Mouse (Mus musculus) lung, embryonic 15.5 days (tissue): ENCODE measurements around the gene Paqr4. TPM values are rescaled to one million over a fixed set of nuclear protein-coding genes. Genes with fewer than 3 reads are reported as not detected.

Source experiments
- ATAC-seq: fragments of 200-750 bp; cut with Nextera tagmentation; 2 replicates; pipeline ENCODE4 v1.8.0; 2017; ENCODE audit warnings: moderate number of reproducible peaks, borderline replicate concordance; ENCODE audit not compliant: low FRiP score, low TSS enrichment; ENCODE audit errors: extremely low read depth
- H3K27ac ChIP-seq: fragments of 300-500 bp; sonication (generic); 2 replicates; pipeline ENCODE4 v1.5.1; 2015; ENCODE audit warnings: moderate library complexity, mild to moderate bottlenecking, inconsistent platforms
- H3K27me3 ChIP-seq: fragments of 300-500 bp; sonication (generic); 2 replicates; pipeline ENCODE4 v1.6.1; 2015; ENCODE audit warnings: inconsistent platforms
- H3K36me3 ChIP-seq: fragments of 300-500 bp; sonication (generic); 2 replicates; pipeline ENCODE4 v1.6.1; 2015; ENCODE audit warnings: inconsistent platforms
- H3K4me1 ChIP-seq: fragments of 300-500 bp; sonication (generic); 2 replicates; pipeline ENCODE4 v1.6.1; 2015; ENCODE audit warnings: inconsistent platforms
- H3K4me2 ChIP-seq: fragments of 300-500 bp; sonication (generic); 2 replicates; pipeline ENCODE4 v1.6.1; 2015; ENCODE audit warnings: inconsistent platforms, mild to moderate bottlenecking, moderate library complexity
- H3K4me3 ChIP-seq: fragments of 300-500 bp; sonication (generic); 2 replicates; pipeline ENCODE4 v1.5.1; 2015; ENCODE audit warnings: mild to moderate bottlenecking, inconsistent platforms
- H3K9ac ChIP-seq: fragments of 300-500 bp; sonication (generic); 2 replicates; pipeline ENCODE4 v1.6.1; 2015; ENCODE audit warnings: inconsistent platforms
- H3K9me3 ChIP-seq: fragments of 300-500 bp; sonication (generic); 2 replicates; pipeline ENCODE4 v1.6.1; 2016; ENCODE audit warnings: inconsistent platforms
- WGBS: fragments of 180-500 bp; shearing (Covaris S2); methylation state at CpG from one replicate; pipeline ENCODE4 v1.1.7; 2015; 5-methylcytosine and 5-hydroxymethylcytosine counted together
- polyA plus RNA-seq: library from polyadenylated mRNA; unstranded; fragments of >200 nt; fragmentation: Nextera tagmentation; extraction: Ambion mirVana; gene quantifications from 2 replicates; pipeline ENCODE4 v1.2.1, GENCODE M21; 2015

The Paqr4 gene
- polyA plus RNA-seq, 1 experiment from 2014 or later = 46.7 TPM

GRCm38 (mm10) chr17:23748026-23748425, 7.4 kb upstream of the Paqr4 start:
- H3K4me3 ChIP-seq = no peak overlapping the region
- H3K27ac ChIP-seq = no peak overlapping the region
- peaks cover 52% of the 10 kb centered on the region for H3K27me3 ChIP-seq
- 18% methylated on average over 6 of the region's 6 CpGs for WGBS
- no peak overlapping the region for H3K9ac ChIP-seq
- ATAC-seq = no peak
- peaks cover 7% of the 10 kb centered on the region; the same call in 1 of the 2 replicates for H3K36me3 ChIP-seq
- no peaks in the 10 kb centered on the region for H3K9me3 ChIP-seq
- H3K4me2 ChIP-seq = no peak overlapping the region
- H3K4me1 ChIP-seq = peaks cover 23% of the 10 kb centered on the region

DNA sequence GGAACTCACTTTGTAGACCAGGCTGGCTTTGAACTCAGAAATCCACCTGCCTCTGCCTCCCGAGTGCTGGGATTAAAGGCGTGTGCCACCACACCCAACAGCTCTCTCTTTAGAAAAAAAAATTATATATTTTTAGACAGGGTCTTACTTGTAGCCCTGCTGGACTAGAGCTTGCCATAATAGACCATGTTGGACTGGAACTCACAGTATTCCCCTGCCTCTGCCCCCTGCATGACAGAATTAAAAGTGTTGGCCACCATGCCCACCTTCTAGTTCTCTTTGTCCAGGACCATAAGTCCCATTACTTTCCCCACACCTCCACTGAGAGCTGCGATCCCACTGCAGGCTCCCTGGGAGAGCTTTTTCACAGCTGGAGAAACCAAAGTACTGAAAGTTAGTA, 6.8 kb upstream of the Paqr4 start:
- 71% methylated on average over 3 of the region's 3 CpGs for WGBS
- H3K9ac ChIP-seq = no peak overlapping the region
- no peak overlapping the region for H3K4me3 ChIP-seq
- peaks cover 25% of the 10 kb centered on the region for H3K4me1 ChIP-seq
- no peak overlapping the region for H3K27ac ChIP-seq
- H3K36me3 ChIP-seq = peaks cover 1% of the 10 kb centered on the region; the same call in 1 of the 2 replicates
- no peak overlapping the region for H3K4me2 ChIP-seq
- H3K27me3 ChIP-seq = peaks cover 58% of the 10 kb centered on the region
- ATAC-seq = no peak
- H3K9me3 ChIP-seq = no peaks in the 10 kb centered on the region

GRCm38 (mm10) chr17:23746767-23747166, 6.1 kb upstream of the Paqr4 start:
- ATAC-seq = no peak
- Histone ChIP-seq H3K27ac (no peak overlapping the region), H3K36me3 (no peaks in the 10 kb centered on the region), H3K9me3 (no peaks in the 10 kb centered on the region), H3K27me3 (peaks cover 65% of the 10 kb centered on the region), H3K4me3 (no peak overlapping the region), H3K9ac (no peak overlapping the region), H3K4me1 (peaks cover 31% of the 10 kb centered on the region), H3K4me2 (no peak overlapping the region)
- 78% methylated on average over 3 of the region's 3 CpGs for WGBS

DNA sequence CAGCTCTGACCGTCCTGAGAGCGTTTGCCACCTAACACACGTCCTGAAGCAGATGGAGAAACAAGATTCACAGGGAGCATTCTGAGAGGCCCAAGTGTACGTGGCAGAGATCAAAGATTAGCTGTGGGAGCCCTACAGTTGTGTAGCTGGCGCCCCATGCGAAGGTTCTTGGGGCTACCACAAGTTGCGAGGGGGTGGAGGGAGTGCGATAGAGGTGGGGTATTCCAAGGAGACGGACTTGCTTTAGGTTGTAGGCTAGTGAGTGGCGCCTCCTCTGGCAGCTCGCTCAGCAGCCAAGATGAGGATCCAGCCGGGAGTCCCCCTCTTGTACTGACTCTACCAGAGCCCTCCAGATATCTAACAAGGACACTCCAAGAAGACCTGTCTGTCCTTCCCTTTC, 5.6 kb upstream of the Paqr4 start:
- Histone ChIP-seq H3K4me1 (peaks cover 31% of the 10 kb centered on the region), H3K27ac (no peak overlapping the region), H3K9ac (no peak overlapping the region), H3K4me3 (no peak overlapping the region), H3K4me2 (peak overlapping the region; percentile 51; the same call in 1 of the 2 replicates), H3K36me3 (no peaks in the 10 kb centered on the region), H3K9me3 (no peaks in the 10 kb centered on the region), H3K27me3 (peaks cover 70% of the 10 kb centered on the region)
- 5% methylated on average over 12 of the region's 12 CpGs for WGBS
- no peak for ATAC-seq

DNA sequence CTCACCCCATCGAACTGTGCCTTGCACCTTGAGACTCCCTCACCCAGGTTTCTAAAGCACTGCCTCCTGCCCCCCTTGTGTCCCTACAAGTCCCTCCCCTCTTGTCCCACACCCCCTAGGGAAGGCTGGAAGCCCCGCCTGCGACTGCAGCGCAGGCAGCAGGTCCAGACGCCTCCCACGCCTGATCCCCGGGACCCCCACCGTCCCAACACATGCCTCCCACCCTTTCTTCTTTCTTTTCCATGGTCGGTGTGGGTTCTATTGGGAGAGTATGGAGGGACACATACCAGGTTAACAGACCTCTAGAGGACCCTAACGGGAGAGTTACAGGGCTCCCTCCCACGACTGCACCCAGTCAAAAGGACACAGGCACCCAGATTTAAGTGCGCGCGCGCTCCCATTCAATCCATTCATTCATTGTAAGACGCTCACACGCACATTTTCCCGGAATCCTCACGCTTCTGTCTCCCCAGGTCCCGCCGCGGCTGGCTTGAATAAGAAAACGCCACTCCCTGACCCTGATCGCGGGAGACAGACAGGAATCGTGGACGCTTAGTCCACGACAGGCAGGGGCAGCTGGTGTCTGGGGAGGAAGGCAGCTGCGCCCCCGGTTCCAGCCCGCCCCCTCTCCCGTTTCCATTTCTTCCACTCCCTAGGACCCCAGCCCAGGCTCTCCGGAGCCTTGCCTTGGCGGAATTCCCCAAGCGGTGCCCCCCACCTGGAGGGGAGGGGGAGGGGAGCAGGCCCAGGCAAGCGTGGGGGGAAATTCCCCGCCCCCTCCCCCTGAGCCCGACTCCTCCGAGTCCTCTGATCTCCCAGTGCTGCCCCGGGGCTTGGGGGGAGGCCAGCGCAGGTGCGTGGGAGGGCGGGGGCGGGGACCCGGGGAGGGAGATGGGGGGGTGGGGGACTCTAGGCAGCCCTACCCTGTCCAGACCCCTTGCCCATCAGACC, 4.9 kb upstream of the Paqr4 start, which contains the start of gene Kremen2:
Gene Kremen2 (minus strand): TSS at position 533 of the 951 bp plus-strand sequence.
- H3K9ac ChIP-seq = peak within 1 kb of the TSS; percentile 11; the same call in 1 of the 2 replicates
- peaks cover 77% of the 10 kb centered on the region for H3K27me3 ChIP-seq
- 1% methylated on average over 39 of the region's 45 CpGs for WGBS
- no peak within 1 kb of the TSS for H3K27ac ChIP-seq
- no peaks in the 10 kb centered on the region for H3K9me3 ChIP-seq
- ATAC-seq = no peak
- peak within 1 kb of the TSS; percentile 51 for H3K4me2 ChIP-seq
- peaks cover 35% of the 10 kb centered on the region for H3K4me1 ChIP-seq
- H3K4me3 ChIP-seq = peak within 1 kb of the TSS; percentile 29
- H3K36me3 ChIP-seq = no peaks in the 10 kb centered on the region

DNA sequence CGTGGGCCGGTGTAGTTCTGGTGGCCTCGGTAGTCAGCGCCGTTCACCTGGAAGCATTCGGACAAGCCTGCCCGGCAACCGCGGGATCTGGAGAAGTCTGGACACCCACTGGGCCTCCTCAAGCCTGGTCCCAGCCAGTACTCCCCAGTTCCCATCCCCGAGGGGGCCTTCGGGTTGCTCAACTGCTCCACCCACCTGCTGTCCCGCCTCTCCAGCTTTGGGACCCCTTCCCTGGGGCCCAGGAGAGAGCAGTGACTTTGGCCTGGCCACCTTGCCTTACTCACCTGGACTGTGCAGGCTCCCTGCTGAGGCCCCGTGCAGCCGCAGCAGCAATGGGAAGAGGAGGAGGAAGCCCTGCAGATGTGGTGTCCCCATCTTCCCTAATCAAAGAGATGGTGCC, 4.0 kb upstream of the Paqr4 start:
- Histone ChIP-seq H3K9me3 (no peaks in the 10 kb centered on the region), H3K27ac (no peak overlapping the region), H3K27me3 (peaks cover 79% of the 10 kb centered on the region), H3K4me3 (peak overlapping the region; percentile 29; the same call in 1 of the 2 replicates), H3K4me1 (peaks cover 38% of the 10 kb centered on the region), H3K9ac (no peak overlapping the region), H3K36me3 (no peaks in the 10 kb centered on the region), H3K4me2 (peak overlapping the region; percentile 51; the same call in 1 of the 2 replicates)
- WGBS = 5% methylated on average over 14 of the region's 14 CpGs
- no peak for ATAC-seq

DNA sequence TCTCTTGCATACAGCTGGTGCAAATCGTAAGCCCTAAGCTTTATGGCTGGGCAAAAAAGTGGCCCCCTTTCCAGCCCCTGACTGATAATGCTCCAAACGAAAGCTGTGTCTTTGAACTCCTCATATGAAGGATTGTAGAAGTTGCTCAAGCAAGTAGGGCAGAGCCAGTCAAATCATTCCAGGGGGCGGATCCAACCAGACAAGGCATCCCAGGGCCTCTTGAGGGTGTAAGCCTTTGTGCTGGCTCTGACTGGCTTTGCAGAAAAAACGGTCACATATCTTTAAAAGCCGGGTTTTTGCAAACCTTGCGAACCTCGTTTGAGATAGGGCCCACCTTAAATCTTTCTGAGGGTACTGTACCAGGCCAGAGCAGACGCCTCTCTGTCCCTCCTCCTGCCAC, 3.4 kb upstream of the Paqr4 start:
- Histone ChIP-seq H3K9me3 (no peaks in the 10 kb centered on the region), H3K27ac (no peak overlapping the region), H3K4me1 (peaks cover 39% of the 10 kb centered on the region), H3K36me3 (no peaks in the 10 kb centered on the region), H3K9ac (no peak overlapping the region), H3K4me3 (no peak overlapping the region), H3K4me2 (no peak overlapping the region), H3K27me3 (peaks cover 79% of the 10 kb centered on the region)
- WGBS = 22% methylated on average over 8 of the region's 8 CpGs
- ATAC-seq = no peak

GRCm38 (mm10) chr17:23742941-23743340, 2.3 kb upstream of the Paqr4 start:
- peak overlapping the region; percentile 13; the same call in 1 of the 2 replicates for H3K4me3 ChIP-seq
- ATAC-seq = no peak
- peaks cover 48% of the 10 kb centered on the region for H3K4me1 ChIP-seq
- no peak overlapping the region; the same call in 1 of the 2 replicates for H3K4me2 ChIP-seq
- no peak overlapping the region for H3K27ac ChIP-seq
- no peaks in the 10 kb centered on the region for H3K36me3 ChIP-seq
- 61% methylated on average over 12 of the region's 12 CpGs for WGBS
- no peaks in the 10 kb centered on the region for H3K9me3 ChIP-seq
- H3K27me3 ChIP-seq = peaks cover 76% of the 10 kb centered on the region
- H3K9ac ChIP-seq = no peak overlapping the region

- H3K9ac ChIP-seq = no peak overlapping the region
- peaks cover 69% of the 10 kb centered on the region for H3K27me3 ChIP-seq
- H3K9me3 ChIP-seq = no peaks in the 10 kb centered on the region
- peaks cover under 1% of the 10 kb centered on the region; the same call in 1 of the 2 replicates for H3K36me3 ChIP-seq
- H3K27ac ChIP-seq = no peak overlapping the region
- WGBS = 6% methylated on average over 44 of the region's 44 CpGs
- H3K4me2 ChIP-seq = peak overlapping the region; percentile 30
- H3K4me1 ChIP-seq = peaks cover 55% of the 10 kb centered on the region
- ATAC-seq = no peak
- peak overlapping the region; percentile 13 for H3K4me3 ChIP-seq
These were observed 1.6 kb upstream of the Paqr4 start for GRCm38 (mm10) chr17:23742210-23742793.

GRCm38 (mm10) chr17:23741359-23742209, 917 bp upstream of the Paqr4 start:
- ATAC-seq = no peak
- Histone ChIP-seq H3K4me1 (peaks cover 56% of the 10 kb centered on the region), H3K9me3 (no peaks in the 10 kb centered on the region), H3K27me3 (peaks cover 62% of the 10 kb centered on the region), H3K27ac (no peak overlapping the region), H3K4me2 (peak overlapping the region; percentile 30; the same call in 1 of the 2 replicates), H3K9ac (no peak overlapping the region), H3K4me3 (no peak overlapping the region), H3K36me3 (peaks cover 7% of the 10 kb centered on the region; the same call in 1 of the 2 replicates)
- WGBS = 44% methylated on average over 38 of the region's 38 CpGs

- Histone ChIP-seq H3K27me3 (peaks cover 48% of the 10 kb centered on the region), H3K27ac (peak overlapping the region; percentile 73), H3K4me2 (peak overlapping the region; percentile 96), H3K4me3 (peak overlapping the region; percentile 66), H3K4me1 (peaks cover 44% of the 10 kb centered on the region), H3K9me3 (no peaks in the 10 kb centered on the region), H3K36me3 (peaks cover 19% of the 10 kb centered on the region), H3K9ac (peak overlapping the region; percentile 70)
- WGBS = under 1% methylated on average over 40 of the region's 46 CpGs
- peak; percentile 85 for ATAC-seq
These were observed 507 bp downstream of the Paqr4 start for GRCm38 (mm10) chr17:23740136-23740584.
